Mouse (Mus musculus) right cerebral cortex, postnatal 4 days (tissue): ENCODE measurements around the gene Olfr97.

Source experiments
- DNase-seq: peaks from one replicate; pipeline ENCODE4 v3.0.0-alpha.2; 2022

Olfr97 gene

GRCm38 (mm10) chr17:37194782-37195181 lies 42.3 kb downstream of the Olfr97 start:
- DNase-seq: no peak

GRCm38 (mm10) chr17:37193656-37194055 lies 43.5 kb downstream of the Olfr97 start, which contains the start of gene Ubd:
Gene Ubd, plus strand, starts transcription at chr17:37193892.
- DNase-seq: no peak

- DNase-seq: no peak
These were observed 44.1 kb downstream of the Olfr97 start for GRCm38 (mm10) chr17:37193032-37193431.

GRCm38 (mm10) chr17:37190711-37191110 lies 46.4 kb downstream of the Olfr97 start:
- DNase-seq: no peak

- no peak for DNase-seq
These were observed 51.7 kb downstream of the Olfr97 start for GRCm38 (mm10) chr17:37185474-37185873.
